Mouse (Mus musculus) T-helper 17 cell (primary cell): ENCODE results near the gene Rassf1.

Experiments
- in situ Hi-C, 2 experiments: fragments of 300-600 bp; cut with MboI, MseI; formaldehyde crosslinking; loops; 1 replicate in 1 of 2; 2 replicates in 1 of 2; pipeline ENCODE4 v1.15.1; 2025; ENCODE audit warnings: high pct_unique_total_duplicates in 2 of 2

The Rassf1 gene

GRCm38 (mm10) chr9:107575579-107576356 is 24.4 kb downstream of the Rassf1 start:
- in situ Hi-C loops, result no loop called here

GRCm38 (mm10) chr9:107576357-107577107 is 25.2 kb downstream of the Rassf1 start, which contains the start of gene Hyal1:
TSS of gene Hyal1 (plus strand) at chr9:107576927.
- in situ Hi-C loops, result no loop called here

DNA sequence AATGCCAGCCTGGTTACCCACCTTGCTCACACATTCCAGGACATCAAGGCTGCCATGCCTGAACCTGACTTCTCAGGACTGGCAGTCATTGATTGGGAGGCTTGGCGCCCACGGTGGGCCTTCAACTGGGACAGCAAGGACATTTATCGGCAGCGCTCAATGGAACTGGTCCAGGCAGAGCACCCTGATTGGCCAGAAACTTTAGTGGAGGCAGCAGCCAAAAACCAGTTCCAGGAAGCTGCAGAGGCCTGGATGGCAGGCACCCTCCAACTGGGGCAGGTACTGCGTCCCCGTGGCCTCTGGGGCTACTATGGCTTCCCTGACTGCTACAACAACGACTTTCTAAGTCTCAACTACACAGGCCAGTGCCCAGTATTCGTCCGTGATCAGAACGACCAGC is 26.5 kb downstream of the Rassf1 start:
- in situ Hi-C loops, result no loop called here

DNA sequence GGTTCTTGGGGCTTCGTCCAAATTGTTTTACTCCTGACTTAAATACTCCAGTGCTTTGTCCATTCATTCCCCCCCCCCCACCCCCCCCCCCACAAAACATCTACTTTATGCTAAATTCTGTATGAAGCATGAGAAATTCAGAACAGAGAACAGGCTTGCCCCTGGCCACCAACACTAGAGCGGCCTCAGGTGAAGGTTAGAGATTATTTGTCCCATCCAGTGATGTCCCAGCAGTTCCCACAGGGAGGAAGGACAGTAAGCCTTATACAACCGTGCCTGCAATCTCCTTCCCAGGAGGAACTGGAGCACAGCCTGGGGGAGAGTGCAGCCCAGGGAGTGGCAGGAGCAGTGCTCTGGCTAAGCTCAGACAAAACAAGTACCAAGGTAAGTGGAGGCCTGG is 27.2 kb downstream of the Rassf1 start, which contains the start of gene Naa80:
TSS of gene Naa80 (plus strand) at position 301 of the 400 bp plus-strand sequence.
- in situ Hi-C loops, result no loop called here

DNA sequence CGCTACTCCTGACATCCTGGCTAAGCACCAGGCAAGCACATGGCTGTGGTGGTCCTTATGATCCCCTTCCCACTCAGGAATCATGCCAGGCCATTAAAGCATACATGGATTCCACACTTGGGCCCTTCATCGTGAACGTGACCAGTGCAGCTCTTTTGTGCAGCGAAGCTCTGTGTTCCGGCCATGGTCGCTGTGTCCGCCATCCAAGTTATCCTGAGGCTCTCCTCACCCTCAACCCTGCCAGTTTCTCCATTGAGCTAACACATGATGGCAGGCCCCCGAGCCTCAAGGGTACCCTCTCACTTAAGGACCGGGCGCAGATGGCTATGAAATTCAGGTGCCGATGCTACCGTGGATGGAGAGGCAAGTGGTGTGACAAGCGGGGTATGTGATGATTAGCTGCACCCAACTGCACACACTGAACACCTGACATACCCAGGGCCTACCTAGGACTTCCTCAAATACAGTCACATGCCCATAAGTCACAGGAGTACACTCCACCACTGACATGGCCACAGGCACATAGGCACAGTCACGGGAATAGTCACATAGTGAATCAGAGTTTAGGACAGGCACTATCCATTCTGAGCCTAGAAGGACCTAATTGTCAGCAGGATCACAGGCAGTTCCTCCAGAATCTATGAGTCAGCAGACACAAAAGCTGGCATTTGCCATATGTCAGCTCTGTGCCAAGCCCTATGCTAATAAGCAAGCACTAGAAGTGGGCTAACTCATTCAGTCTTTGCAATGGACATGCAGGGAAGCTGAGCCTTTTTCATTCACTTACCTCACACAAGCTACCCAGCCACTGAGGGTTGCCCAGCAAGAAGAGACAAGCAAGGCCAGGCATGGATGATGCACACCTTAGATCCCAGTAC is 27.9 kb downstream of the Rassf1 start:
- in situ Hi-C loops, result no loop called here

DNA sequence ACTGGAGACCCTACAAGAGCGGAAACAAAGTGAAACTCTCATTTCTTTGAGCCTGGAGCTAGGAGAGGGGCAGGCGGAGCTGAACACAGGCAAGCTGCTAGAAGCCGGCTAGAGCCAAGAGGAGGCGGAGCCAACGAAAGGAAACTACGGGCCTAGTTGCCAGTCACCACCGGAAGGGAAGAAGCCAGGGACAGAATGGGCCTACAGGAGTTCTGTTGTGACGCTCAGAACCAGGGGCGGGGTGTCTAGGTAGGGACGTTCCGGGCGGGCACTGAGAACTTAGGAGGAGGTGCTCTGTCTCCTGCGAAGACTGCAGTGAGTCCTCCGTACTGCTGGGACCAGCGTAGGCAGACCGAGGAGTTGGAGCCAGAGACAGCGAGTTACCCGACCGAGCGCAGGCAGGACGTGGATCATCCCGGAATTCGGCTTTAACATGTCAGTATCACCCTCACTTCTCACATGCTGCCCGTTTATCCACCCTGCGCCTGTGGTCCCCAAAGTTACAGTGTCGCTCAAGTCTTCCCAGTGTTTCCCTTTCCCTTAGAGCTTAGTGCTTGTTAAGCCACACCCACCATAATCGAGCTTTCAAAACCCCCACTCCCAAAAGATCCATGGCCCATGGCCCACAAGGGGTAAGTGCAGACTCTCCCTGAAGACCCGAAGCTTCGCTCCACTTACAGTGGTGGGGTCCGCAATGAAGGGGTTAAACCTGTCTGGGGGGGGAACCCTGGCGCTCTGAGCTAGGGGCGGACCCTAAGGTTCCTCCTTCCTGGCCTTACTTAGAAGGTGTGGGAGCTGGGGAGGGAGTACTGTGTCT is 29.4 kb downstream of the Rassf1 start, which contains the start of gene Hyal3:
TSS of gene Hyal3 (plus strand) at position 318 of the 817 bp plus-strand sequence.
- in situ Hi-C loops, result no loop called here

GRCm38 (mm10) chr9:107581584-107581983 is 30.2 kb downstream of the Rassf1 start:
- in situ Hi-C loops, result no loop called here

- in situ Hi-C loops, result no loop called here
These were observed 31.2 kb downstream of the Rassf1 start for GRCm38 (mm10) chr9:107582509-107583062.

GRCm38 (mm10) chr9:107583174-107583573 is 31.8 kb downstream of the Rassf1 start:
- in situ Hi-C loops, result no loop called here

DNA sequence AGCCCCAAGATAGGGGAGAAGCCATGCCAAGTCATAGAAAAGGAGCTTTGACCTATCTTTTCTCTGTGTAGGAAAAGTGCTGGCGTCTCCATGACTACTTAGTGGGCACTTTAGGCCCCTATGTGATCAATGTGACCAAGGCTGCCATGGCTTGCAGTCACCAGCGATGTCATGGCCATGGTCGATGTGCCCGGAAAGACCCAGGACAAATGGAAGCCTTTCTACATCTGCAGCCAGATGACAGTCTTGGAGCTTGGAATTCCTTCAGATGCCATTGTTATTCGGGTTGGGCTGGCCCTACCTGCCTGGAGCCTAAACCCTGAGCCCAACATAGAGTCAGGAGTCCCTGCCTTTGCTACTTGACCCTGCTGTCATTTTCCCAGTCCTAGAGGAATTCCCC is 35.1 kb downstream of the Rassf1 start:
- in situ Hi-C loops, result no loop called here

DNA sequence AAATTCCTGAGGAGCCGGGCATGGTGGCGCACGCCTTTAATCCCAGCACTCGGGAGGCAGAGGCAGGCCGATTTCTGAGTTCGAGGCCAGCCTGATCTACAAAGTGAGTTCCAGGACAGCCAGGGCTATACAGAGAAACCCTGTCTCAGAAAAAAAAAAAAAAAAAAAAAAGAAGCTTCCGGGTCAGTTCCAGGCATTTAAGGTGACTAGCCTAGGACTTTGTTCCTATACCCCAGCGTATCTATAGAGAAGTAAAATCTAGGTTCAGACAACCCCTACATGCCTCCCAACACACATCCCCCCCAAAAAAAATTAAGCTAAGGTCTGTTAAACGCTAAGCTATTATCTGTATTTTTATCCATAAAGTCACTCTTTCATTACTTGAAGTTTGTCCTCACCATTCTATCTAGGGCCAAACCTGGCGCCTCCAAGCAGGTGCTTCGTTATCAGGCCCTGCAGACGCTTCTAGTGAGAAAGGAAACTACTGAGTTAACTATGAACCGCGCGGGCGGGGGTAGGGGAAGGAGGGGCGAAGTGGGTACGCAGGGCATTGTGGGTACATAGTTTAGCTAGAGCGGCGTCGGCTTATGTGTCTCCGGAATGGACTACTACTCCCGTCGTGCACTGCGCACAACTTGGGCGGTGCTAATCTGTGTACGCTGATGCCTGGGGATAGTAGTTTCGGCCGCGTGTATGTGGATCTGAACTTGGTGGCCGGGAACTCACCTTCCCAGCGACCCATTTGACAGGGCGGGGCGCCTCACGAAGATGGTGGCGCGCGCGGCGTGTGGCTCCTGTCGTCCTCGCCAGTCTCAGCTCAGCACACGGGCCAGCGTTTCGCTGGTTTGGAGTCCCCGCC is 35.8 kb downstream of the Rassf1 start, which contains the start of gene Ifrd2:
TSS of gene Ifrd2 (plus strand) at position 669 of the 859 bp plus-strand sequence.
- in situ Hi-C loops, result no loop called here

DNA sequence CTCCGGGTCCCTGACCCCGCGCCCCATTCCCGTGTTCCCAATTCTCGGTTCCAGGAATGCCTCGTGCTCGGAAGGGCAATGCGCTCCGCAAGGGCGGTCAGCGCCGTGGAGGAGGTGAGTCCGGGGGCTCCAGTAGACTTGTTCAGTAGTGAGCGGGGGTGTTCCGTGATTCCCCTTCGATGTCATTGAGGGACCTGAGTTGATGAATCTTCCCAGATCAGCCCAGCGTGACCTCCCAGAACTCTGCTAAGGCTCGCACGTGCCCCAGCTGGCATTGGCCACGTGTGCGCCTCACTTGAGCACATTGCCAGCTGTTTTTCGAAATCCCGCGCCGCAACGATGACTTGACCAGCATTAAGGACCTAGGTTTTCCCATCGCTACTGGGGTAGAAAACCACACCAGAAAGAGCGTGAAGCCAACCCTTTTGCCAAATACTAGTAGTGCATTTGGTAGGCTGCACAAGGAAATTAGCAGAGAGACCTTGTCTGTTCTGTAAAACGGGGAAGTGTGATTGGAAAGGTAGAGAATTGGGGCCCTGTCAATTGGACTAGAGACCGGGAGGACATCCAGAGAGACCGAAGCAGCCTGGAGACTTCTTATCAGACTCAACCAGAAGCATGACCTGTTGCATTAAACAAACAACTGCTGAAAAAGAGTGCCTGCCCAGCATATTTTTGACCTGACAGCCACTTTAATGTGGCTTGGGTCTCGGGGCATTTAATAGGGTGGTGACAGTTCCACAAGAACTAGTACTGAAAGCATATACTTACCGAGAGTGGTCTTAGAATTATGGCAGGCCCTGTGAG is 36.7 kb downstream of the Rassf1 start:
- in situ Hi-C loops, result no loop called here

DNA sequence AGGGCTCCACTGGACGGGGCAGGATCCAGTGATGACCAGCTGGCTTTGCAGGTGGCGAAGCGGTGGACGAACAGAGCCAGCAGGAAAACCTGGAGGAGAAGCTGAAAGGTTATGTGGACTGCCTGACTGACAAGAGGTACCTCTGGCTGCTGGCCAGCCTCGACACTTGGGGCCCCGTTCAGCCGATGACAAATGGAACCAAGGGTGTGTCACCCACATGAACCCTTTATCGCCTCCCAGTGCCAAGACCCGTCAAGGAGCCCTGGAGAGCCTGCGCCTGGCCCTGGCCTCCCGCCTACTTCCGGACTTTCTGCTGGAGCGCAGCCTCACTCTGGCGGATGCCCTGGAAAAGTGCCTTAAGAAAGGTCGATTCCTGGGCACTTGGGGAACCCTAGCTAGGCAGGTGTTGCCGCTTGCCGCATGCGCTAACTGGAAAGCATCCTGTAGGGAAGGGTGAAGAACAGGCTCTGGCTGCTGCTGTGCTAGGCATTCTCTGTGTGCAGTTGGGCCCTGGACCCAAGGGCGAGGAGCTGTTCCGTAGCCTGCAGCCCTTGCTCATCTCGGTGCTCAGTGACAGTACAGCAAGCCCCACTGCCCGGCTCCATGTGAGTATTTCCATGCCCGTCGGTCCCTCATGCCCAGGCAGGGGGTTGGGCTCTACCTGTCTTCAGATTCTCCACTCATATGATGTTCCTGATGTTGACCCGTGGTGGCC is 38.9 kb downstream of the Rassf1 start:
- in situ Hi-C loops, result no loop called here

- in situ Hi-C loops, result no loop called here
These were observed 39.4 kb downstream of the Rassf1 start for GRCm38 (mm10) chr9:107590773-107591060.

GRCm38 (mm10) chr9:107593101-107593976 is 42.0 kb downstream of the Rassf1 start:
- in situ Hi-C loops, result no loop called here

- in situ Hi-C loops, result no loop called here
These were observed 43.1 kb downstream of the Rassf1 start for GRCm38 (mm10) chr9:107594281-107595062.
